Mouse (Mus musculus): ENCODE measurements around the gene Prph2.

Gene Prph2

DNA sequence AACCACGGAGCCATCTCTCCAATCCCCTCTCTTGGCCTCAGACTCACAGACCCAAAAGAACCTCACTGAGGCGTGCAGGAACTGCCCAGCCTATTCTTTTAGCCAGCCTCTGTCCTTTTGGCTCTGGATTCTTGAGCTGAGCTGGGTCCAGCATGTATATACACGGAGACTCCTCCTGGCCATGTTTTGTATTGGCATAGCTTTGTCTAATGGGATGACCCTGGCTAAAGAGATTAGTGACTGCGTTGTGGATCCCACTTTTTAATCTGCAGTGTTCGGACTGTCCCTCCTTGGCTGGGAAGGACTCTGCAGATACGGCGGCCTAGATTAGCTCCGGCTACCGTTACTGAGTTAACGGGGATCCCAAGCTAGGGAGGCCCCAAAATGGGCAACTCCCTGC lies at the start of gene Prph2:
Gene Prph2 (plus strand): TSS at position 274 of the 400 bp plus-strand sequence.
- ATAC-seq (ENCODE audit: low TSS enrichment), result no peak

DNA sequence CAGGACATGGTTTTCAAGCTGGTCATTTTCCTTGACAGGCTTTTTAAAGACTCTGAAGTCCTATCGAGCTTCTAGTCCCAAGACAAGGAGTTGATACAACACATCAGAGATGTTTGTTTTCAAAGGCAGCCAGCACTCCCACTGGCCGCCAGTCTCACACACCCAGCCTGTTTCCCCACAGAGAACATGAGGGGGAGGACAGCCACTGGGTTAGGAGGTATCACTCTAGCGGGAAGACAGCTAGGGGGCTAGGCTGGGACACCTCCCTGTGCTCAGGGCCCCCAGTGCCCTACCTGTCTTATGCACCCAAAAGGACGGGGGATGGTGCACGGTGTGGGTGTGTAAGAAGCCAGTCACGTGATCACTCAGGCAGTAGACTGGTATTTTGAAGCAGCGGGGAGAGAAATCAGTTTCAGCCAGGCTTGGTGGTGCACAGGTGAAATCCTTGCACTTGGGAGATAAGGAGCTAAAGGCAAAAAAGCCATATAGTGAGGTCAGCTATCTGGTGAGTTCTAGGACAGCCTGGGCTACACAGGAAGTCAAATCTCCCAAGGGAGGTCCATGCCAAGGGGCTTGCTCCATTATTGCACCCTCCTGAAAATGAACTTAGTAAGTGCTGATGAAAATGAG lies 45.6 kb upstream of the Prph2 start:
- peak; percentile 62; the same call in 1 of the 2 replicates for ATAC-seq (ENCODE audit: low TSS enrichment)

DNA sequence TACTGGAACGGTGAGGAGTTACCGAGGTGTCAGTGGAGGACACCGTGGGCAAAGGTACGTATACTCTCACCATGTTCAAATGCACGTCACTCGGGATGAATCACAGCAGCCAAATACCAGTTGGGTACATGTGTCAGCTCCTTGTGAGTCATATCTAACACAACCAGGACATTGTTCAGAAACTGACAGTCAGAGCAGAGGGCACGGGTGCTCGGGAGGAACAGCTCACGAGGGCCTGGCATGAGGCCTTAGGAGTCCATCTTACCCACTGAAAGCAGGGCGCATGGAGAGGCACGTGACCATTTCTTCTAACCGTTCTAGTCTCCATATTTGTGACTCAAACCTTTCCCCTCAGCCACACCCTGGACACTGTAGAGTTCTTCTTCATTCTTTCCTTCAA lies 43.4 kb upstream of the Prph2 start:
- peak; percentile 69; the same call in 1 of the 2 replicates for ATAC-seq (ENCODE audit: low TSS enrichment)

DNA sequence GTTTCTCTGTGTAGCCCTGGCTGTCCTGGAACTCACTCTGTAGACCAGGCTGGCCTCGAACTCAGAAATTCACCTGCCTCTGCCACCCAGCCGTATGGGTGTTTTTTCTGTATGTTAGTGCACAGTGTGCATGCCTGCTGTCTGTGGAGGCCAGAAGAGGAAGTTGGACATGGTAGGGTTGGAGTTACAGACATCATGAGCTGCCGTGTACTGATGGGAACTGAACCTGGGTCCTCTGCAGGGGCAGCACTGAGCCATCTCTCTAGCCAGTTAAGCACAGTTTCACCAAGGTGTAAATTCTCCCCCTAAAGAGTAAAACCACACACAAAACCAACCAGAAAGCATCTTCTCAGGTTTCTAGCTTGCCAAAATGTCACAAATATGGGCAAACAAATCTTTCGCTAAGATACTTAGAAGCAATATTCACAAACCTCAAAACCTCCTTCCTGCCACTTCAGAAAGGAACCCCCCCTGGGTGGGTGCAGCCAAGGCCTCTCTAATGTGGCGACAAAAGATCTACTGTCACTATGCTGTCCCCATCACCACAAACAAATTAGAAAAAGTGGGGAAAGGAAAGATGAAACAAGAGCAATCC lies 40.0 kb upstream of the Prph2 start:
- ATAC-seq (ENCODE audit: low TSS enrichment), result no peak

DNA sequence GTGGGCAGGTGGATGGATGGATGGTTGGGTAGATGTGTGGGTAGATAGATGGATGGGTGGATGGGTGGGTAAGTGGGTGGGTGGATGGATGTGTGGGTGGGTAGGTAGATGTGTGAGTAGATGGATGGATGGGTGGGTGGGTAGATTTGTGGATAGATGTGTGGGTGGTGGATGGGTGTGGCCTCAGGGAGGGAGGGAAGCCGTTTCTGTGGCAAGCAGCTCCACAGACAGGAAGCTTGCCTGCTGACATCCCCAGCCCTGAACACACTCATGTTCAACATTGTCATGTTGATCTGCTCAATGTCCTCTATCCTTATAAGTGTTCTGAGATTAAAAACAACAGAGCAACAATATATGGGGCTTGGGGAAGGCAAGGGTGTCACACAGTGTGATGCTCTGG lies 39.3 kb upstream of the Prph2 start:
- no peak for ATAC-seq (ENCODE audit: low TSS enrichment)

DNA sequence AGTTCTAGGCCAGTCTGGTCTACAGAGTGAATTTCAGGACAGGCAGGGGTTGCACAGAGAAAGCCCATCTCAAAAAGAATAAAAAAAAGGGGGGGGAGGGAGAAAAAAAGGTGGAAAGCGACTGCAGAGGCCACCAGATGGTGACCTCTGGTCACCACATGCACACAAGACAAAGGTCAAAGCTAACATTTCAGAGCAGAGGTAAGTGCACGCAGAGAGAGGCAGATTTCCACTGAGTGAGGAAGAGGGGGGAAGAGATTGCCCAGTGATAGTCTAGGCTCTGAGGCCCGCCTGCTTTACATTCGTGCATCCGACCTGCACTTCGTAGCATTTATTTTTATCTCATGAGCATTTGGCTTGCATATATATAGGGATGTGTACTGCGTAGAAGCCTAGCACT lies 37.5 kb upstream of the Prph2 start:
- peak; percentile 62; the same call in 1 of the 2 replicates for ATAC-seq (ENCODE audit: low TSS enrichment)

DNA sequence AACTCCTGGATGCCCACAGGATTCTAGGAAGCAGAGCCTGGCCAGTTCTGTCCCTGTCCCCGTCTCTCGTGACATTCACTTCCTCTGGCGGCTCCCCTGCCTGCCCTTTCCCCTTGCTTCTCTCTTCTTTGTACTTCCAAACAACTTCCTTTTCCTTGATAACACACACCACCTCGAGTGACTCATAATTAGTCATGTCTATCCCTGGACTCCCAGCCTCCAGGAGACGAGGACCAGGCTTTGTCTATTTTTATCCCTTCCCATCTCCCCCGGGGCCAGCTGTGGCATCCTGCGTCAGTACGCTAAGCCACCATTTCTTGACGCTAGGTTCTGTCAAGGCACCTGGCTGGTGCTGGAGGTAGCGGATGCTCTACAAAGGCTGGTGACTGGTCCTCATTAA lies 36.1 kb upstream of the Prph2 start:
- peak; percentile 69 for ATAC-seq (ENCODE audit: low TSS enrichment)

DNA sequence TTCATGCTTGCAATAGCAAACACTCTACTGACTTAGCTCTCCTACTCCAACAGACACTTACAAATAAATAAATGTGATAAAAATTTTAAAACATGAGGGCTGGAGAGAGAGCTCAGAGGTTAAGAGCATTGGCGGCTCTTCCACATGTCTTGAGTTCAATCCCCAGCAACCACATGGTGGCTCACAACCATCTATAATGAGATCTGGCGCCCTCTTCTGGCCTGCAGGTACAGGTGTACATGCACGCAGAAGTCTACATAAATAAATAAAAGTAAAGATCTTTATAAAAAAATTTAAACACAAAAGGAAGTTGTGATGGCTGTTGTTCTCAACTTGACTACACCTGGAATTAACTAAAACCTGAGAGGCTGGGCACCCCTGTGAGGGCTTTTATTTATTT lies 34.6 kb upstream of the Prph2 start:
- ATAC-seq (ENCODE audit: low TSS enrichment), result no peak

DNA sequence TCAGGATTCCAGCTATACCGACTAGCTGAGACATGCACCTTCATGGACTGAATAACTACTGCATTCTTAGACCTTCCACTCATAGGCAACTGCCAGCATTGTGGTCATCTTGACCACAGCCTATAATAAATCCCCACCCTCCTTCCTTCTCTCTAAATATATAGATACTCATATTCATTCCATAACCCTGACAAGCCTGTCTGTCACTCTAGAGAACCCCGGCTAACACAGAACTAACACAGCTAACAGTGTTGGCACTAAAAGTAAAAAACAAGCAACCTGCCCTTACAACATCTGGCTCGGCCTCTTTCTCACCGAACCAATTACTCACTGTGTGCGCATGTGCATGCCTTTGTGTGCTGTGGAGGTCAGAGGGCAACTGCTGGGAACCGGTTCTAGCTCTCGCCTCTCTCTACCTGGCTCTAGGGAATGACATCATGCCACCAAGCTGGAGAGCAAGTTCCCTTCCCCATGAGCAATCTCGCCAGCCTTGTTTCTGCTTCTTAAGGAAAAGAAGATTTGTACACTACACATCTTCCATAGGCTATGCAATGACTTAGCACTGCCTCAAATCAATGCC lies 33.8 kb upstream of the Prph2 start:
- no peak for ATAC-seq (ENCODE audit: low TSS enrichment)

DNA sequence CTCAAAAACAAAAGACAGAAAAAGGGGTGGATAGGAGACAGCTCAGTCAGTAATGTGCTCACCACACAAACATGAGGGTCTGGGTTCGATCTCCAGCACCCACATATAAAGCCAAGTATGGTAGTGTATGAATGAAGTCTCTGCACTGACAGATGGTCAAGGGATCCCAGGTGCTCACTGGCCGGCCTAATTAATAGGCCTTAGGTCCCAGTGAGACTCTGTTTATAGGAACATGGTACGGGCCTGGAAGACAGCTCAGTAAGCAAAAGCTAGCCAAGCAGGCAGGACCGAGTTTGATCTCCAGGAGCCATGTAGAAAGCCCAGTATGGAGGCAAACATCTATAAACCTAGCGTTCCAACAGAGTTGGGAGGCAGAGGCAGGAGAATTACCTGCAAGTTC lies 33.2 kb upstream of the Prph2 start:
- ATAC-seq (ENCODE audit: low TSS enrichment), result no peak

DNA sequence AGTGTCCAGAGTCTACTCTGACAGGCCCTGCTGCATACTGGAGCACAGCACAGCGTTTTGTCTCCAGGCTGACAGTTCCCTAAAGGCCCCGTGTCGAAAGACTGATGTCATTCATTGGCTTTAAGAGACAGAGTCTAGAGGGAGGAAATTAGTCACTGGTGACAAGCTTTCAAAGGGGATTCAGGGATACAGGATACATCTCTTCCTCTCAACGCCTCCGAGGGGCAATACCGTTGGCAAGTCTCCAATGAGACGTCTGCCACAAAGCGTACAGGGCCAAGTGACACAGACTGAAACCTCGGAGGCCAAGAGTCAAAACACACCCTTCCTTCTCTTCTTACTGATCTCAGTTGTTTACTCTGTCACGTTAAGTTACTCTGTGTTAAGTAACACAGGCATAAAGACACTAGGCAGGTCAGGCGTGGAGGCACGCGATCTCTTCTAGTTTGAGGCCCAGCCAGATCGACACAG lies 30.4 kb upstream of the Prph2 start:
- ATAC-seq (ENCODE audit: low TSS enrichment), result no peak

DNA sequence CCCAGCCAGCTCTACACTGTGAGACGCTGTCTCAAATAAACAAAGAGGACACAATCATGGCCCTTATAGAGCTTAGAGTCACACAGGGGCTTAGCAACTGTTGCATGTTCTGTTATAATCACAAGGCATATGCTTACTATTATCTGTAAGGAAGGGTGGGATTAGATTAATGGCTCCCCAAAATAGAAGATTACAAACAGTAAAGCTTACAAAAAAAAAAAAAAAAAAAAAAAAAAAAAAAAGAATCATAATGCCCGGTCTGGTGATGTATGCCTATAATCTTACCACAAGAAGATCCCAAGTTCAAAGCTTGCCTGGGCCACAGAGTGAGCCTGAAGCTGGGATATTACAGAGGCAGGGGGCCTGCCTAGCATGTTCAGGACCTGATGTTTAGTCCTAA lies 29.9 kb upstream of the Prph2 start:
- ATAC-seq (ENCODE audit: low TSS enrichment), result no peak

DNA sequence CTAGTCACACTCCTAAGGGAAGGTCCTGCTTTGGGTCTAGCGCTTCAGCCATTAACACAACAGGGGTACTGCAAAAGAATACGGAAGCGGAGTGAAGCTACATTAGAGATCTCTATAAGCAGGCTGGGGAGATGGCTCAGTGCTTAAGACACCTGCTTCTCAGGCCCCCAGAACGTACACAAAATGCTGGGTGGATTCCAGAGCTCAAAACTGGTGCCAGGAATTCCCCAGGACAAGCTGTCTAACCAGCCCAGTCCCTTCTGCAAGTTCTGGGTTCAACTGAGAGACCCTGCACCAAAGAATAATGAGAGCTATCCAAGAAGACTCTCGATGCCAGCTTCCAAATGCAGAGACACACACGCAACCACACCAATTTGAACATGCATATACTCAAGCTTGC lies 28.5 kb upstream of the Prph2 start:
- ATAC-seq (ENCODE audit: low TSS enrichment), result no peak

DNA sequence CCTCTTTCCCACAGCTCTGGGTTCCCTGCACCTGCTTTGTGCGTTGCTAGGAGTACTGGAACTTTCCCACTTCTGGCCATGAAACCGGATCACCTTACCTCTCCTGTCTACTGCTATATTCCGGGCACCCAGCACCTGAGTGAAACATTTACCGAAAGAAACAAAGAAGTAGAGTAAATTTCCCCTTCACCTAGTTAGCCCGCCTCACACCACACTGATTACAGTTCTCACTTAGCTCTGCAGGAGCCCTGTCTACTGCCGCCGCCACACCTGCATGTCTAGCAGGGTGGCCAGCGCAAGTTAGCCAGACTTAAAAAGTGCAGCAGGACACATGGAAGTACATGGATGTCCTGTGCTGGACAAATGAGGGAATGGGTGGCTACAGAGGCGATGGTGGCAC lies 27.2 kb upstream of the Prph2 start:
- ATAC-seq (ENCODE audit: low TSS enrichment), result no peak

DNA sequence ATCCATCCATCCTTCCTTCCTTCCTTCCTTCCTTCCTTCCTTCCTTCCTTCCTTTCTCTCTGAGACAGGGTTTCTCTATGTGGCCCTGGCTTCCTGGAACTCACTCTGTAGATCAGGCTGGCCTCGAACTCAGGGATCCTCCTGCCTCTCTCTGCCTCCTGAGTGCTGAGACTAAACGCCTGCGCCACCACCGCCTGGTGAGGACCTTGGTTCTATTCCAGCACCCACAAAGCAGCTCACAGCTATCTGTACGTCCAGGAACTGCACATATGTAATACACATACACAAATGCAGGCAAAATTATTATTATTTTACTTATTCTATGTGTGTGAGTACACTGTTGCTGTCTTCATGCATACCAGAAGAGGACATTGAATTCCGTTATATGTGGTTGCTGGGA lies 25.5 kb upstream of the Prph2 start:
- ATAC-seq (ENCODE audit: low TSS enrichment), result no peak

DNA sequence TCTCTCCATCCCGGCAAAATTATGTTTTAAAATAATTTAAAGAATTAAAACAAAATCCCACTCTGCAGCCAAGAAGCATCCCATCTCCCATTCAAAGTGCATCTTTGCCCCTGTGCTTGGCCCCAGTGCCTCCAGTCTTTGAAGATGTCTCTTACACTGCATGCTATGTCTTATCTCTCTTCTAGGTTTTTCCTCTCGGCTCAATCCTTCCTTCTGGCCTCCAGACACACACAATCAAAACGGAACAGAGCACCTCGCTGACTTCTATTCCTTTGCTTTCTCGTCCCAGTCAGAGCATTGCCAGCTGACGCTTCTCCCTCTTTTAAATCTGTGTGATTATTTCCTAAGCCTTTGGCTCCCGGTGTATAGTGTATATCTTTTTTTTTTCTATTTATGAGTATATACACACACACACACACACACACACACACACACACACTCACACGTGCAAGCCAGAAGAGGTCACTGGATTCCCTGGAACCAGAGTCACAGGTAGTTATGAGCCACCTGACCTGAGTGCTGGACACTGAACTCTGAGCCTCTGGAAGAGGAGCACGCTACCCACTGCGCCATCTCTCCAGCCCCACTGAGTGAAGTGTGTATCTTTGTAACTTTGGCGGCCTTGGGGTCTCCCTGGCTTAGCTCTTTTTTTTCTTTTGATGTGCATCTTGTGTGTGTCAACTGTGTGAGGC lies 24.9 kb upstream of the Prph2 start:
- no peak for ATAC-seq (ENCODE audit: low TSS enrichment)

DNA sequence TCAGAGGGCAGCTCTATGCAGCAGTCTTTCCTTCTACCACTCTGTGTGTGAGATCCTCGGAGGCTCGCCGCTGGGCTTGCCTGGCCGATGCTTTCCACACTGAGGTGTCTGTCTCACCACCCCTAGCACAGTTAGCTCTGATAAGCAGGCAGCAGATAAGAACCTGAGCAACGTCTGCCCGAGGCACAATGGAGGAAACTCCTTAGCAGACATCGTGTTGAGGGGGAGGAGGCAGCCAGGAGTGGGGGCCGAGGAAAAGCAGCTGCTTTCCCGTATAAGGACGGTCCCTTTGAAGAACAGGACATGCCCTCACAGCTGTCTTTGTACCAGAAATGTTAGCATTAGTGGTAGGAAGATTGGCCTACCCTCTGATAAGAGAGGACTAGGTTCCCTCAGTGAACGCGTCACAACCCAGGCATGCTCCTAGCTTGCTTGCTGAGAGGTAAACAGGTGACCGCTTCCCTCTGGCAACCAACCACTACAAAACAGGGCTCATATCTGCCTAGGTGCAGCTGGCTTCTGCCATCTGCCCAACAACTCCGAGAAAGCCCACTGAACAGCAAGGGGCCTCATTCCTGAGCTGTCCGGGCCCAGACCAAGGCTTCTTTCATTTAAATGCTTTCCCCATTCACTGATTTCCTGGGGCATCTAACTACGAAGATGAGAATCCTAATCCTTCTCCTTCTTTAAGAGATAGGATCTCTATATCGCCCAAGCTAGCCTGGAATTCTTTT lies 24.2 kb upstream of the Prph2 start:
- ATAC-seq (ENCODE audit: low TSS enrichment), result no peak

DNA sequence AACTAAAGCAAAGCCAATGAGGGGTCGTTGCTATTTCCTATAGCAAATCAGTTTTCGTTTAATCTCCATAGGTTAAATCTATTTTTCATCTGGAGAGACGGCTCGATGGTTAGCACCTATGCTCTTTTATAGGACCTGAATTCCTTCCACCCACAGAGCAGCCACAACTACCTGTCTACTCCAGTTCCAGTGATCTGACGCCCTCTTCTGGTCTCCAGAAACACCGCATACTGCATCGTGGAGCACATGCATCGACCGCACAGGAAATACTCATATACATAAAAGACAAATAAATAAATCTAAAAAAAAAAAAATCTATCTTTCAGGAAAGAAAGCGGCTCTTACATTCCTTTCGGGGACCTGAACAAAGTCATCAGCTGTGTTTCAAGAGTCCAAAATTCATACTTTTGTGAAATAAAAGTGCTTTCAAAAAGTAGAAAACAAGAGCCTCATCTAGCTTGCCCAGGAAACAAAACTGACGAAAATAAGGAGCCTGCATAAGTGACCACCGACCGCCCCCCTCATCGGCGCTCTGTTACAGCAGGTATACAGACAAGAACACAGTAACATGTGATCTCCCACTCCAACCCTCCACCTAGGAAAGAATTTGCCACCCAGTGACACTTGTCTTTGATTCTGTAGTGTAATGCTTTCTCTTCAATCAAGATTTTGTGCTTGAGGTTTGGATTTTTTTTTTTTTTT lies 21.6 kb upstream of the Prph2 start:
- ATAC-seq (ENCODE audit: low TSS enrichment), result no peak

DNA sequence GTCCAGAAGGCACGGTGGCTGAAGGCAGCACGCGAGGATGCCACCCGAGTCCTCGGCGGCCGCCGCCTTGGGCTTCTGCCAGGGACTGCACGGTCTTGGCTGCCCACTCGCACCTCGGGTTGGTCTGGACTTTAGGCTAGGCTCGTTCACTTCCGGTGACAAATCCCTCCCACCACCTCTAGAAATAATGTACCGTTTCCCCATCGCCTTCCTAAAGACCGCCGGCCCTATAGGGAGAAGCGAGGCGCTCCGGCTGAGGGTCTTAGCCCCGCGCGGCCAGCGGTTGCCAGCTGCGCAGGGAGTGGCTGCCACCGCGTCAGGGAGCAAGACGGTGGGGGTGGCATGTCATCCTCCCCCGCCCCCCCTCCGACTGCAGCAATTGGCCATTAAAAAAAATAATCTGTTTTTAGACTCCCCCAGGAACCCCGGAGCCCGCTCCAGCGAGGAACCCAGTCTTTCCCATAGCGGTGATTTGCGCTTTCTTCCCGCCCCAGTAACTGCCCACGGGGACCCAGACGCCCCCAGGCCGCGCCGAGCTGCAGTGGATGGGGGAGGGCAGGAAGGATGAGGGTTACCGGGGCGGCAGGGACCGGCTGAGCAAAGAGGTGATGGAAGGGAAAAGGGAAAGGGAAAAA lies 20.7 kb upstream of the Prph2 start:
- ATAC-seq (ENCODE audit: low TSS enrichment), result peak; percentile 33; the same call in 1 of the 2 replicates

DNA sequence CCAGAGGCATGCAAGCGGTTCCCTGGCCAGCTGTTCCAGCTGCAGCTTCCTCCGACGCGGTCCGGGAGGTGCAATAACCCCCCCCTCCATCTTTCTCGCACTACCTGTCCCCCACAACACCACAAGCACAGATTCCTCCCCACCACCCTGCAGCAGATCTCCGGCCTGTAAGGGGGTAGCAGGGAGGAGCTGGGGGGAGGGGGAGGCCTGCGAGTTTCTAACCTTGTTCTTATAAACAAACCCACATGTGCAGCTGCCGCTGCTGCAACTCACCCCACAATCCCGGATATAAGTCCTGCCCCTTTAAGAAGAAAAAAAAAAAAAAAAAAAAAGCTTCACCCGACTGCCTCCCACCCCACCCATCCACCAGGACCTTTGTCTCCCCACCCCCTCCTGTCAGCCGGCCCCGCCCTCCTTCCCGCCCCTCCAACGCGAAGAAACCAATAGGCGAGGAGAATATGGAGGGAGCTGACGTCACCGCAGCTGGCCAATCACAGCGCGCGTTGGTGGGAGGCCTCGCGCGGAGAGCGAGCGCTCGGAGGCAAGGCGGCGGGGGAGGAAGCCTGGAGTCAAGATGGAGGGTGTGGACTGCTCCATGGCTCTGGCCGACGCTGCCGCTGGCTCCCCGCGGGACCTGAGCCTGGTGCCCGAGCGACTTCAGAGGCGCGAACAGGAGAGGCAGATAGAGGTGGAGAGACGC lies 20.0 kb upstream of the Prph2 start, which contains the start of gene Tbcc:
Gene Tbcc (plus strand): TSS at position 569 of the 700 bp plus-strand sequence.
- ATAC-seq (ENCODE audit: low TSS enrichment), result peak; percentile 80

All from frontal cortex, adult (tissue).